ENCODE assay signal across 9 mouse cellular contexts in the genomic region with DNA sequence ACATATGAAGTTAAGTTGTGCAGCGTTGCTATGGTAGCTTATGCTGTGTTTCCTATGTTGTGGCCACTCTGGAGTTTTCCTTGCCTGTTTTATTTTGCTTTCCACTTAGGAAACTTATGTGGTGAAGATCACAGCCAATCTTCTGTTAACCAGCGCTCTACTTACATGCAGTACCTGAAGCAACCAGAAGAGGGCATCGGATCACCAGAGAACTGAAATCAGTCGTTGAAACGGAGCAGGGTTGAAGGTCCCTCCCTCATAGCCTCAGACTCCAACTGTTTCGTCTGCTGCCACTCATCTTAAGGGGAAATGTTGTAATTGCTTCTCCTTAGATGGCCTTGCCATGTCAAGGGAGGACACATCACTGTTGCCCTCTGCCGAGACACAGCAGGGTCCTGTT. TPM values are rescaled to one million over a fixed set of nuclear protein-coding genes. Genes with fewer than 3 reads are reported as not detected.
DNase-seq lines count a peak whose midpoint lies in the region; ATAC-seq and TF ChIP-seq lines count a peak whose summit lies in the region.
"Had no signal": no experiment of that assay in that cellular context is flagged by ENCODE, and none has a peak within 500 bp of the region (broad histone marks: within the 10 kb centered on the region; RNA-seq: fewer than 3 reads in every experiment).

No protein-coding gene starts in this region.

- H3K27ac ChIP-seq in liver, embryonic 12.5 days: no peak overlapping the region
- H3K27ac ChIP-seq in limb, embryonic 14.5 days (replicated peaks; ENCODE audit: low read depth, low read length): no peak overlapping the region

- no peak overlapping the region for H3K9ac ChIP-seq in liver, embryonic 12.5 days
- no peak overlapping the region for H3K9ac ChIP-seq in limb, embryonic 14.5 days (ENCODE audit: low read depth, low read length, severe bottlenecking)

- no peak for ATAC-seq in liver, embryonic 12.5 days
- ATAC-seq in limb, embryonic 14.5 days (ENCODE audit: low FRiP score, low read depth): no peak
- peak; percentile 81 for ATAC-seq in neutrophil, adult 5-6 weeks (ENCODE audit: extremely low read depth, insufficient number of reproducible peaks, low FRiP score, poor library complexity, severe bottlenecking)

- no peak overlapping the region for H3K4me2 ChIP-seq in liver, embryonic 12.5 days
- no peak overlapping the region for H3K4me2 ChIP-seq in limb, embryonic 14.5 days (replicated peaks; ENCODE audit: low read depth, low read length, severe bottlenecking)

- H3K4me3 ChIP-seq in liver, embryonic 12.5 days: no peak overlapping the region
- no peak overlapping the region for H3K4me3 ChIP-seq in limb, embryonic 14.5 days (replicated peaks; ENCODE audit: low read length)

- H3K27me3 ChIP-seq in liver, embryonic 12.5 days (replicated peaks): peaks cover 8% of the 10 kb centered on the region; the same call in 1 of the 2 replicates
- H3K27me3 ChIP-seq in limb, embryonic 14.5 days (ENCODE audit: control insufficient read depth, insufficient read depth, low read length): no peaks in the 10 kb centered on the region

- no peak for TF ChIP-seq POLR2A in limb, embryonic 14.5 days (IDR thresholded peaks at IDR 0.05; ENCODE audit: borderline replicate concordance, extremely low read depth, insufficient read depth, insufficient read length)

- no peaks in the 10 kb centered on the region for H3K4me1 ChIP-seq in liver, embryonic 12.5 days
- H3K4me1 ChIP-seq in limb, embryonic 14.5 days (ENCODE audit: control insufficient read depth, insufficient read depth, low read length): no peaks in the 10 kb centered on the region

- no peaks in the 10 kb centered on the region for H3K9me3 ChIP-seq in liver, embryonic 12.5 days (replicated peaks)
- H3K9me3 ChIP-seq in limb, embryonic 14.5 days (ENCODE audit: control insufficient read depth, low read length): no peaks in the 10 kb centered on the region

- no peaks in the 10 kb centered on the region for H3K36me3 ChIP-seq in liver, embryonic 12.5 days
- H3K36me3 ChIP-seq in limb, embryonic 14.5 days (ENCODE audit: control insufficient read depth, insufficient read depth, low read length): no peaks in the 10 kb centered on the region

- WGBS in liver, embryonic 12.5 days (ENCODE audit: insufficient replicate concordance): 10% methylated on average over 7 of the region's 7 CpGs
- WGBS in limb, embryonic 14.5 days: 10% methylated on average over 7 of the region's 7 CpGs

- peak; percentile 61 for DNase-seq in liver
- DNase-seq in adrenal gland, adult 8-10 months: peak; percentile 55
- peak; percentile 67 for DNase-seq in embryo, embryonic 11.5 days (ENCODE audit: low read depth, low spot score)
- DNase-seq in induced T-regulatory cell, adult 2 months (ENCODE audit: low read depth): peak; percentile 83
- DNase-seq in limb, embryonic 14.5 days (ENCODE audit: low spot score): peak; percentile 68
- peak; percentile 65 for DNase-seq in testis, postnatal 14 days (ENCODE audit: low spot score)

RNA-seq across cellular contexts. Expression of a gene that starts 3.1 kb away (rescaled TPM):
- polyA plus RNA-seq in liver, embryonic 12.5 days (2016; fragmentation: Nextera tagmentation; extraction: Ambion mirVana): not detected in 2 replicates
- total RNA-seq in adrenal gland, adult 8-10 months (2022): 10 to 100 TPM; 13.3 to 43.8 (median 24.8) TPM
- 1.3 and 1.7 TPM in 2 replicates for polyA plus RNA-seq in limb, embryonic 14.5 days (2012; rRNA removed)
- polyA plus RNA-seq in limb, embryonic 14.5 days (2014; fragmentation: Nextera tagmentation; extraction: Ambion mirVana): 0.62 and 0.73 TPM in 2 replicates
- total RNA-seq in neutrophil, adult 5-6 weeks (2017): not detected in 2 replicates

RNA-seq across cellular contexts. Expression of a gene that starts 7.4 kb away (rescaled TPM):
- not detected in 2 replicates for polyA plus RNA-seq in liver, embryonic 12.5 days (2016; fragmentation: Nextera tagmentation; extraction: Ambion mirVana)
- not detected for total RNA-seq in adrenal gland, adult 8-10 months (2022)
- not detected in 2 replicates for polyA plus RNA-seq in limb, embryonic 14.5 days (2012; rRNA removed)
- polyA plus RNA-seq in limb, embryonic 14.5 days (2014; fragmentation: Nextera tagmentation; extraction: Ambion mirVana): not detected in 2 replicates
- not detected in 2 replicates for total RNA-seq in neutrophil, adult 5-6 weeks (2017)
- polyA plus RNA-seq: neural tube, embryonic 14.5 days had no signal

RNA-seq across cellular contexts. Expression of a gene that starts 11.3 kb away (rescaled TPM):
- not detected in 2 replicates for polyA plus RNA-seq in liver, embryonic 12.5 days (2016; fragmentation: Nextera tagmentation; extraction: Ambion mirVana)
- total RNA-seq in adrenal gland, adult 8-10 months (2022): 1 to 10 TPM in 2 of 4 experiments, under 1 TPM in 2; 0.46 to 2.9 (median 0.86) TPM
- 0.09 TPM in 1 of 2 replicates, not detected in the other for polyA plus RNA-seq in limb, embryonic 14.5 days (2012; rRNA removed)
- not detected in 2 replicates for polyA plus RNA-seq in limb, embryonic 14.5 days (2014; fragmentation: Nextera tagmentation; extraction: Ambion mirVana)
- not detected in 2 replicates for total RNA-seq in neutrophil, adult 5-6 weeks (2017)
- polyA plus RNA-seq: neural tube, embryonic 14.5 days had no signal

RNA-seq across cellular contexts. Expression of a gene that starts 47.3 kb away (rescaled TPM):
- 2.3 and 2.5 TPM in 2 replicates for polyA plus RNA-seq in liver, embryonic 12.5 days (2016; fragmentation: Nextera tagmentation; extraction: Ambion mirVana)
- 10 to 100 TPM; 10.6 to 11.7 (median 11.3) TPM for total RNA-seq in adrenal gland, adult 8-10 months (2022)
- 7.0 and 8.2 TPM in 2 replicates for polyA plus RNA-seq in limb, embryonic 14.5 days (2012; rRNA removed)
- polyA plus RNA-seq in limb, embryonic 14.5 days (2014; fragmentation: Nextera tagmentation; extraction: Ambion mirVana): 2.7 and 4.2 TPM in 2 replicates
- 19.8 and 23.3 TPM in 2 replicates for total RNA-seq in neutrophil, adult 5-6 weeks (2017)

Comparison
In these comparisons a context has a peak if more than half of its experiments do, and no peak if none do; other contexts are left out.
1. RNA of a gene that starts 3.1 kb away (total RNA-seq): 13.3 to 43.8 TPM in adrenal gland, adult 8-10 months; not detected in neutrophil, adult 5-6 weeks; every median in the first group is over 10 times any median in the second.
2. Peak in every context shown above with its lines, with median percentiles within 50 percentile points of each other: DNase-seq.